Mouse (Mus musculus) large intestine, adult 2 months (tissue): Measurements from ENCODE around the gene Ccdc24. TPM values are rescaled to one million over a fixed set of nuclear protein-coding genes. Genes with fewer than 3 reads are reported as not detected.

Experiments
- DNase-seq: peaks from one replicate; pipeline ENCODE4 v3.0.0-alpha.2; 2012; ENCODE audit warnings: low read depth, low spot score
- WGBS: fragments of 180-500 bp; shearing (Covaris S2); methylation state at CpG from one replicate; pipeline ENCODE4 v1.1.7; 2018; 5-methylcytosine and 5-hydroxymethylcytosine counted together
- polyA plus RNA-seq: library from polyadenylated mRNA; depleted of rRNA; stranded (reverse); fragments of >200 nt; gene quantifications from 2 replicates; pipeline ENCODE4 v1.2.3, GENCODE M21; 2012; rRNA removed

Ccdc24 gene
- polyA plus RNA-seq, 1 experiment, result 1.3 TPM

DNA sequence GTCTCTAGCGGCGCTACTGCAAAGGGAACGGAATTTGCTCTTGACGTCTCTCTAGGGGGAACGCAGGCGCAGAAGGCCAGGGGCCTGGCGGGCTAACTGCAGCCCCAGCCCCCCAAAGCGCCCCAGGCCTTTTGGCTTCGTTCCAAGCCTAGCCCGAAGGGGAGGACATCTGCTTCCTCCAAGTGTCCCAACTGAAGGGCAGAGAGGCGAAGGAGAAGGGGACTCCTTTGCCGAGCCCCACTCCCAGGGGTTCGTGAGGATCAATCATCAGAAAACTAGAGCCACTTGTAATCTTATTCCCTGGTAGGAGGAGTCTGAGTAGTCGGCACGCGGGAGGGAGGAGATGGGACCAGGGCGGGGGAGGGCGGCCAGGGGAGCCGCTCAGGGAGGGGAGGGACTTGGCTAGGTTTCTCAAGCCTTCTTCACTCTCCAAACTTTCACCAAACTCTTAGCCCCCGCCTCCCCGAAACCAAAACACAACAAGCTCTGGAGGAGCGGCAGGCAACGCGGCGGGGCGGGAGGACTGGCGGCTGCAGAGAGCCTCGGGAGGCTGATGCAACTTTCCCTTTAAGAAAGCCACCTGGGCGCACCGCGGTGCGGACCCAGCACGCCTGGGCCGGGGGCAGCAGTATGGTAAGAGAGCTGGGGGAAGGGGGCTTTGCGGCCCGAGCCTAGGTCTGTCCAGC is 37.4 kb downstream of the Ccdc24 start:
- WGBS, result 5% methylated on average over 36 of the region's 36 CpGs
- no peak for DNase-seq

DNA sequence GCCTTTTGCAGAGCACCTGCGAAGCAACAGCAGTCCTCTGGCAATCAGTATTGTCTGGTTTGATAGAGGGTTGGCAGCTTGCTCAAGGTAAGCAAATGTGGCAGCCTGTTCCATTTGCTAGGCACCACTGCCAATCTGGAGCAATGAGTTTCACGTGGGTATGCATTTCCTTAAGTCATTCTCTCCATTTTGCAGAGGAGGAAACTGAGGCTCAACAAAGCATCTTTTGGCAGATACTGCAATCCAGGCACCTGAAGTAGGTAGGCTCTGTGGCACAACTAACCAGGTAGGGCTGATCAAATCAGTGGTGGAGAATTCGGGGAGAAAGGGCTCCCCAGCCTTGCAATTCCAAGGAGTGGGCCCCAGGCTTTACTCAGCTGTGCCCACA is 37.9 kb downstream of the Ccdc24 start, which contains the start of gene Slc6a9:
Gene Slc6a9, plus strand, starts transcription at position 50 of the 388 bp plus-strand sequence.
- WGBS, result 53% methylated on average over 3 of the region's 3 CpGs
- DNase-seq, result no peak

- DNase-seq, result no peak
- 37% methylated on average over 9 of the region's 9 CpGs for WGBS
Measured at GRCm38 (mm10) chr4:117831920-117832691, 40.3 kb downstream of the Ccdc24 start.

DNA sequence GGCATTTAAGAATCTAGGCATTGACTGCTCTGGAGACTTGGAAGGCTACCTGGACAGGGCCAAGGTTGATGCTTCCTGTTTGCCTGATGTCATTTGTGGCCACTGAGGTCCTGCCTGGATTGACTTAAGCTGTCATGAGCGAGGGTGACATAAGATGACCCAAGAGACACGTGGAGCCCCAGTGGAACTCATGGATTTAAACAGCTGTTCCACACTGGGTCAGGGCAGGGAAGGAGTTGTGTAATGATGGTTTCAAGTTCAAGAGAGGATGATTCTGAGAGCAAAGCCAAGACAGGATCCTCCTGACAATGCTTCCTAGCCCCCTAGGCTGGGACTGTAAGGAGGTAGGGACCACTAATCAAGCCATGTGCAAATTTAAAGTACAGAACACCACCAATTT is 40.9 kb downstream of the Ccdc24 start:
- 21% methylated on average over 2 of the region's 2 CpGs for WGBS
- DNase-seq, result no peak

DNA sequence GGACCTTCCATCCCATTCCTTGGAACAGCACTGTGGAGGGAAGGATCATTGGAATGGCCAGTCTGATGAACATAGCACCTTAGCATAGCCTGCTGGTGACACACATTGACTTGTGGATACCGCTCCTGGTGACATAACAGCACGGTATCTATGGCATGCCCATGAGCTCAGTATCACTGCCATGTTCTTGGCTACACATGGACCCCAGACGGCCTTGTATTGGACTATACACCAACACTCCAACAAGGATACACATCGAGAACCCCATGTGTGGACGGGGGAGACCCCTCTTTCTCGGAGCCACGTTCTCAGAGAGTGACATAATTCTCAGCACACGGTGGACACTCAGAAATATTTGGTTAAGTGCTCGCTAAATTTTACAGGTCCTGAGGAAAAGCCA is 41.6 kb downstream of the Ccdc24 start:
- DNase-seq, result no peak
- WGBS, result 89% methylated on average over 9 of the region's 9 CpGs

- WGBS, result 8% methylated on average over 5 of the region's 5 CpGs
- no peak for DNase-seq
Measured at GRCm38 (mm10) chr4:117830124-117830551, 42.2 kb downstream of the Ccdc24 start.

DNA sequence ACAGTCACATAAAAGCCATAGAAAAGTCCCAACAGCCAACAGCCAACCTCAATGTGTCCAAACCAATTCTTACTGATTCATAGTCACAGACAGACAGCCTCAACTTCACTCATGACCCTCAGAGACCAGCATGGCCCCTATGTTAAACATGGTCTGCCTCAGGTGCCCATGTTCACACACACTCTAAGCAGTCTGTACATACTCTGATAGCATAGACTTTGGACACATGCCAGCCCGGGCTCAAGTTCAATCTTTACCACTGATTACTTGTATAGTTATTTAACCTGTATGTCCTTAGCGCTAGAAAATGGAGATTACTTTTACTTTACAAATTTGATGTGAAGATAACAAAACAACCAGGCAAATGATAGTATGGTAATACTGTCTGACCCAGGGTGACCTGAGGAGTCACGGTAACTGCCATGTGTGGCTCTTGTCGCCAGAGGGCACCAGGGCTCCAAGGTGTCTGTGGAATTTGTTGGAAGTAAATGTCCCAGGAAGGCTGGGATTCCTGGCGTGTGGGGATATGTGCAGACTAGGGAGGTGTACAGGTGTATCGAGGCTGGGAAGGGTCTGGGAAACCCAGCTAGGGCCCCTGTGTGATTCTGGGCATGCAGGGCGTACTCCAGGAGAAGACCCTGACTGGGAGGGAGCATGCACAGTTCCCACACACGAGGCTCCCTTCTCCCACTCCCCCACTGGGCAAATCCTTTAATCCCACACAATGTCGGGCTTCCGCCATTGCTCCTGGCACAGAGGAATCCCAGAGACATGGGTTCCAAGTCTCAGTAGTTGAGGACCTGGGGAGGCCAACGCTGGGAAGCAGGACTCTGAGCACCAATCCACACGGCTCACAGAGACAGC is 42.9 kb downstream of the Ccdc24 start:
- DNase-seq, result no peak

GRCm38 (mm10) chr4:117828572-117829145 is 43.7 kb downstream of the Ccdc24 start:
- 80% methylated on average over 8 of the region's 8 CpGs for WGBS
- no peak for DNase-seq

More for the DNA sequence above, 42.9 kb downstream of the Ccdc24 start:
- 6% methylated on average over 12 of the region's 12 CpGs for WGBS

DNA sequence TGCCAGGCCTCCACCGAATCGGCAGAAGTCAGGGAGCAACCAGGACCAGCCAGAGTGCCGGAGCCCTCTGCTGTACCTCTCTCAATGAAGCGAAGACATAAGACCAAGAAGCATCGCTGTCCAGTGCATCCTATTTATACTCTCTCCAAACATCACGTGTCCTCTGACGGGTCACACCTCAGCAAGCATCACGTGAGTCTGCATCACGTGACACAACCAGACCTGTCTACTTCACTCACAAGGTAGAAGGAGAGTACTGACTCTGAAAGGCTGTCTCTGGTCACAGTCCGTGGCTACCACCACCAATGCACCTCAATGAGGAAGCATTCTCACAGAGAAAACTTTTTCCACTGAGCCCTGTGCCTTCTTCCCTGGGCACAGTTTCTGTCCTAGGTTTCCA is 54.3 kb downstream of the Ccdc24 start:
- DNase-seq, result no peak
- 91% methylated on average over 10 of the region's 10 CpGs for WGBS

DNA sequence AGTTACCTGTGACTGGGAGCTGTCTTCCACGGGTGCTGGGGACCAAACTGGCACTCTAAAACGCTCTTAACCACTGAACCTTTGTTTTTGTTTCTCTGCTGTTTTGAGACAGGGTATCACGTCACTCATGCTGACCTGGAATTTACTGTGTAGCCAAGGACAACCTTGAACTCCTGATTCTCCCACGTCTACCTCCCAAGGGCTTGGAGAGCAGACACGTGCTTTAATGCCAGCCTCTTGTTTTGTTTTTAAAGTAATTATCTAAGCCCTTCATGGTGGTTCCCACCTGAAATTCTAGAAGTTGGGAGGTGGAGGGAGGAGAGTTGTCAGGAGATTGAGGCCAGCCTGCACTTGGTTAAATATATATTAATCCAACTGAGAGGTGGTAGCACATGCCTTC is 55.6 kb downstream of the Ccdc24 start:
- 74% methylated on average over 5 of the region's 5 CpGs for WGBS
- no peak for DNase-seq

Other genes with a start within 250 kb of the Ccdc24 start
- 16.2 and 17.1 TPM in 2 replicates for gene Dmap1, start 190.3 kb downstream of the Ccdc24 start, polyA plus RNA-seq
- not detected in 2 replicates for gene Gm12845, start 148.1 kb downstream of the Ccdc24 start, polyA plus RNA-seq
- 0.04 TPM in 2 replicates for gene Klf17, start 106.9 kb downstream of the Ccdc24 start, polyA plus RNA-seq
- gene Slc6a9, start 38.1 kb downstream of the Ccdc24 start, polyA plus RNA-seq, result 15.7 and 22.3 TPM in 2 replicates
- gene B4galt2, start 10.9 kb upstream of the Ccdc24 start, polyA plus RNA-seq, result 6.2 and 6.8 TPM in 2 replicates
- 364 and 392 TPM in 2 replicates for gene Atp6v0b, start 14.8 kb upstream of the Ccdc24 start, polyA plus RNA-seq
- 13.4 and 15.2 TPM in 2 replicates for gene Dph2, start 19.5 kb upstream of the Ccdc24 start, polyA plus RNA-seq
- 41.0 and 42.9 TPM in 2 replicates for gene Ipo13, start 42.4 kb upstream of the Ccdc24 start, polyA plus RNA-seq
- 1.2 and 1.3 TPM in 2 replicates for gene Artn, start 57.2 kb upstream of the Ccdc24 start, polyA plus RNA-seq